Mouse (Mus musculus) testis, adult 2 months (tissue): Measurements from ENCODE around the gene D430019H16Rik. TPM values are rescaled to one million over a fixed set of nuclear protein-coding genes. Genes with fewer than 3 reads are reported as not detected.
A peak's percentile ranks its signal among the peaks of the same experiment; 100 is the strongest.

ENCODE experiments used
- H3K27ac ChIP-seq: fragments of 200-500 bp; 2 replicates; pipeline ENCODE4 v1.5.1; 2012; ENCODE audit warnings: low read depth, low read length; ENCODE audit not compliant: control insufficient read depth, insufficient read depth
- H3K27me3 ChIP-seq: fragments of 200-500 bp; 2 replicates; pipeline ENCODE4 v1.6.1; 2012; ENCODE audit warnings: mild to moderate bottlenecking, low read length, moderate library complexity; ENCODE audit not compliant: control insufficient read depth, insufficient read depth
- H3K36me3 ChIP-seq: fragments of 200-500 bp; 2 replicates; pipeline ENCODE4 v1.6.1; 2012; ENCODE audit warnings: mild to moderate bottlenecking, low read length; ENCODE audit not compliant: control insufficient read depth, insufficient read depth
- H3K4me1 ChIP-seq: fragments of 200-500 bp; 2 replicates; pipeline ENCODE4 v1.6.1; 2012; ENCODE audit warnings: low read length; ENCODE audit not compliant: control insufficient read depth, insufficient read depth
- H3K4me3 ChIP-seq: fragments of 200-500 bp; 2 replicates; pipeline ENCODE4 v1.5.1; 2012; ENCODE audit warnings: low read depth, mild to moderate bottlenecking, low read length, moderate library complexity, mixed read lengths; ENCODE audit not compliant: control insufficient read depth
- CTCF ChIP-seq: fragments of 200-500 bp; IDR thresholded peaks from 2 replicates; pipeline ENCODE4 v1.5.1; 2012; ENCODE audit warnings: low read depth, mild to moderate bottlenecking, inconsistent platforms, low read length, moderate library complexity; ENCODE audit not compliant: control insufficient read depth, insufficient read depth, insufficient replicate concordance
- POLR2A ChIP-seq: fragments of 200-500 bp; IDR thresholded peaks from 2 replicates; pipeline ENCODE4 v1.6.1; 2012; ENCODE audit warnings: low read depth, mild to moderate bottlenecking, inconsistent platforms, low read length, moderate library complexity; ENCODE audit not compliant: control insufficient read depth
- polyA plus RNA-seq: library from polyadenylated mRNA; depleted of rRNA; stranded (reverse); fragments of >200 nt; gene quantifications from 2 replicates; pipeline ENCODE4 v1.2.3, GENCODE M21; 2012

The D430019H16Rik gene
- polyA plus RNA-seq, 1 experiment: 0.88 TPM

- no peak overlapping the region for H3K27ac ChIP-seq
- no peaks in the 10 kb centered on the region for H3K27me3 ChIP-seq
Measured at GRCm38 (mm10) chr12:105432807-105433206, 20.8 kb upstream of the D430019H16Rik start.

DNA sequence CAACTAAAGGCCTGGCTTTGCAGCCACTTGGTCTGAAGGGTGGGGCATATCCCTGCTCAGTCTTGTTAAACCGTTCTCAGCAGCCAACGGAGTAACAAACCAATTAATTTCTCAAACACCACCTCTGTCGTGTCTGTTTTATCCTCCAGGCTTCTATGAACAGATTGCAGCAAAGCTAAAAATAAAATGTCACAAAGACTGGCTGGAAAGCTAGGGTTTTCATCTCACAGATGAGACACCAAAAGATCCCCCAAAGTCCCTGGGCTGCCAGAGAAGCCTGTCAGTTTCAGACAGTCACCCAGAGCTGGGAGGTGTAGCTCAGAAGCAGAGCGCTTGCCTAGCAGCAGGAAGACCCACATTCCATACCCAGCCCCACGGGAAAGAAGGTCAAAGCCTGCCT, 15.4 kb upstream of the D430019H16Rik start:
- TF ChIP-seq POLR2A (no peak), CTCF (no peak)
- no peak overlapping the region for H3K4me3 ChIP-seq
- no peak overlapping the region for H3K27ac ChIP-seq
- H3K27me3 ChIP-seq: no peaks in the 10 kb centered on the region
- no peaks in the 10 kb centered on the region for H3K36me3 ChIP-seq
- H3K4me1 ChIP-seq: peaks cover 2% of the 10 kb centered on the region; the same call in 1 of the 2 replicates

More at GRCm38 (mm10) chr12:105432807-105433206, 20.8 kb upstream of the D430019H16Rik start:
- Histone ChIP-seq H3K4me3 (no peak overlapping the region), H3K4me1 (peaks cover 2% of the 10 kb centered on the region; the same call in 1 of the 2 replicates), H3K36me3 (no peaks in the 10 kb centered on the region)
- TF ChIP-seq CTCF (no peak), POLR2A (no peak)

GRCm38 (mm10) chr12:105439976-105440375, 13.7 kb upstream of the D430019H16Rik start:
- Histone ChIP-seq H3K27me3 (no peaks in the 10 kb centered on the region), H3K4me1 (peaks cover 2% of the 10 kb centered on the region; the same call in 1 of the 2 replicates), H3K4me3 (no peak overlapping the region), H3K36me3 (no peaks in the 10 kb centered on the region), H3K27ac (no peak overlapping the region)
- TF ChIP-seq POLR2A (no peak), CTCF (no peak)

GRCm38 (mm10) chr12:105443569-105443968, 10.1 kb upstream of the D430019H16Rik start:
- no peaks in the 10 kb centered on the region for H3K27me3 ChIP-seq

GRCm38 (mm10) chr12:105445767-105446166, 7.9 kb upstream of the D430019H16Rik start:
- no peaks in the 10 kb centered on the region for H3K27me3 ChIP-seq
- no peaks in the 10 kb centered on the region for H3K36me3 ChIP-seq
- no peaks in the 10 kb centered on the region for H3K4me1 ChIP-seq
- H3K4me3 ChIP-seq: no peak overlapping the region
- TF ChIP-seq CTCF (no peak), POLR2A (no peak)
- no peak overlapping the region for H3K27ac ChIP-seq

More at GRCm38 (mm10) chr12:105443569-105443968, 10.1 kb upstream of the D430019H16Rik start:
- Histone ChIP-seq H3K36me3 (no peaks in the 10 kb centered on the region), H3K4me3 (no peak overlapping the region), H3K4me1 (no peaks in the 10 kb centered on the region), H3K27ac (no peak overlapping the region)
- TF ChIP-seq CTCF: no peak
- TF ChIP-seq POLR2A: no peak

DNA sequence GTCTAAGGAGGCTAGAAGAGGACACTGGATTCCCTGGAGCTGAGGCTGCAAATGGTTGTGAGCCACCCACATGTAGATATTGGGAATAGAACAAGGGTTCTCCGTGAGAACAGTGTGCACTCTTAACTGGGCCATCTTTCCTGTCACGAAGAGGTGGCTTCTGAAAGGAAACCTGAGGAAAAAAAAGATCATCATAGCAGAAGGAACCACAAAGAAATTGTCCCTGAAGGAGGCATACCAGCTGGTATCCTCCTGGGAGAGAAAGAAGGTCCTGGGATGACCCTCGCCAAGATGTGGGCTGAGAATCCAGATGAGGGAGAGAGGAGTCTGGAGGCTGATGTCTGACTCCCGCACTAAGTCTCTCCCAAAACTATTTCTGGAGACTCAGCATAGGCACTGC, 4.4 kb upstream of the D430019H16Rik start:
- Histone ChIP-seq H3K36me3 (no peaks in the 10 kb centered on the region), H3K4me1 (peaks cover 5% of the 10 kb centered on the region), H3K27ac (no peak overlapping the region), H3K4me3 (no peak overlapping the region), H3K27me3 (no peaks in the 10 kb centered on the region)
- TF ChIP-seq POLR2A (no peak), CTCF (no peak)

DNA sequence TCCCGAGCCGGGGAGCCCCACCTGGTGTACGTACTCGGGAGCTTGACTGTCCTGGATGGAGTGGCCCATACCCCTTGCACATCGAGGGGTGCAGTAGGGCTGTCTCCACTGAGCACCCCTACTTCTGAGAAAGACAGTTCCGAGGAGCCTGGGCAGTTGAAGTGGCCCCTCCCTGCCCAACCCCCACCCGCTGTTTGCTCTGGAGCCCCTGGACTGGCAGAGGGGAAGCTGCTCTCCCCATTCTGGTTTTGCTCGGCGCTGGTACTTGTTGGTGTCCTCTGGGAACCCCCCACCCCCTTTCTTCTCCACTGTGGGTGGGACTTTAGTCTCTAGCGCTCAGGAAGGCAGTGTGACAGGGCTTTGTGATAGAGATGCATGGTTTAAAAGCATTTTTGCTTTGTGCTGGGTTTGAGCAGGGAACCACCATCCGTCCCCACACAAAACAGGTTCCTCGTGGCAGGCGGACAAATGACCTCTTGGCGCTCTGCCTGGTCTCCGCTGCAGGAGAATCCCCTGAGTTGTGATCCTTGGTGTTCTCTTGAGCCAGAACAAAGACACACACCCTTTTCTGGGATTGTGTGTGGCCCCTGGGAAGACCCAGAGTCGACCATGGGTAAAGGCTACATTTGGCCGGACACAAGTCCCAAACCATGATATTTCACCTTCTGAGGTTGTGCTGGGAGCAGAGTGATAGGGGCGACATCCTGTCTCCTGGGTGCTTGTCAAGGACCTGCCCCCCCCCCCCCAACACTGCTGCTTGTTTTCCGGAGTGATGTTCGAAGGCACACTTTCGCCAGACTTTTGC, 804 bp downstream of the D430019H16Rik start:
- Histone ChIP-seq H3K4me1 (peaks cover 10% of the 10 kb centered on the region), H3K36me3 (no peaks in the 10 kb centered on the region), H3K27me3 (no peaks in the 10 kb centered on the region), H3K27ac (no peak overlapping the region), H3K4me3 (peak overlapping the region; percentile 18)
- TF ChIP-seq POLR2A: no peak
- TF ChIP-seq CTCF: no peak

DNA sequence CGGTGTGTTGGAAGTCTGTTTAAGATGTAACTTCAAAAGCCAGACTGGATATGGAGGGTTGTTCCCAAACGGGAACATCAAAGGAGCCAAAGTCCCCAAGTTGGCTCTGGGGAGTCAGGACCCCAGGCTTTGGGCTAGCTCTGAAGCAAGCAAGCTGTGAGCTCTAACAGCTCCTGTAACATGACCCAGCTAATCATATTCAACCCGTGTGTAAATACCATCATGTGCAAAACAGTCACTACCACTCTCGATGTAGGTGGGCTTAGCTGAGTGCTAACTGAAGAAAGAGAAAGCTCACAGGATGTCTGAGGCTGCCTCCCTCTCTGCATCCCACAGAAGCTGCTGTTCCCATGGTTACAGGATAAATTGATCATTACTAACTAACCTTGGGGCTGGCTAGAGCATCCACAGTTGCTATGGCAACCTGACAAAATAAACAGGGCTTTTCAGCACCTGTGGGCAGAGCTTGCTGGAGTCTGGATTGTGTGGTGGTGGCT, 1.5 kb downstream of the D430019H16Rik start:
- H3K27ac ChIP-seq: no peak overlapping the region
- peaks cover 10% of the 10 kb centered on the region for H3K4me1 ChIP-seq
- TF ChIP-seq CTCF: no peak
- TF ChIP-seq POLR2A: no peak
- no peaks in the 10 kb centered on the region for H3K27me3 ChIP-seq
- H3K4me3 ChIP-seq: no peak overlapping the region
- H3K36me3 ChIP-seq: no peaks in the 10 kb centered on the region
